Mouse (Mus musculus) NIH3T3 (cell line): ENCODE measurements around the gene Samd3.

Source experiments
- DNase-seq: peaks from one replicate; pipeline ENCODE4 v3.0.0-alpha.2; 2012; ENCODE audit warnings: low read depth

The Samd3 gene

DNA sequence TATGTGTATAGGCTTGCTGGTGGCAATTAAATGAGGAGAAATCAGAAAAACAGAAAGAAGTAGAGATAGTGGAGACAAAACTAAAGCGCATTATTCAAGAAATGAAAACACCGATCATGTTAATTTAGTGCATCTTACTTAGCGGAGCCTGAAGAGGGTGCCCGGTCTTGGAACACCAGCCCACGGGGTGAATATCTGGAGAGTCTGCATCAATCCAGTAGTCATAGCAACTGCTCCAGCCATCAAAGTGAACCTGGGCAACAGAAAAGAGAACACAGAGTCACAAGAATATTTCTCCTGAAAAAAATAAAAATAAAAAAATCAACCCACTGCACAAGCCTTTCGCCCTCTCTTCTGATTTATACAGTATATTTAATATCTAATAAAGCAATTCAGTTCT lies 74.0 kb downstream of the Samd3 start:
- no peak for DNase-seq

DNA sequence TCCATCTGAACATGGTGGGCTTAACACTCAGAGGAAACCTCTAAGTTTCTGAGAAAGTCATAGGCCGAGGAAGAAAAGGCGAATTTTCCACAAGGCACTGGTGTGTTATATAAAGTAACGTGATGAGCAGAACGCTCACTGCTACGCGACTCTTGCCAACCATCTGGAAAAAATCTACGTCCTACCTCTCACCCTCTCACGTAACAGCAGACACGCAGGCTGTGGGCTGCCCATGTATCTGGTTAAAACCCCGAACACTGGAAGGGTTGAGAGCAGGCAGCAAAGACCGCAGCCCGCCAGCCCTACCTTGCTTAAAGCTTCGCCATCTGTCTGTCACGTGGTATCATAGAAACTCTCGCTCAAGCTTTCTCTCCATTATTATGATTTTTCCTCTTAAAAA lies 84.8 kb downstream of the Samd3 start:
- no peak for DNase-seq

- DNase-seq = no peak
These were observed 91.2 kb downstream of the Samd3 start for GRCm38 (mm10) chr10:26320679-26321078.
